Mouse (Mus musculus) T-cell, adult 2 months (primary cell): ENCODE data around the gene Pkn1.

Source experiments
- DNase-seq: peaks from one replicate; pipeline ENCODE4 v3.0.0; 2022; ENCODE audit warnings: low spot score

The Pkn1 gene

GRCm38 (mm10) chr8:83724697-83725482 is 25.9 kb upstream of the Pkn1 start:
- peak; percentile 85 for DNase-seq

GRCm38 (mm10) chr8:83723447-83724083 is 24.6 kb upstream of the Pkn1 start:
- no peak for DNase-seq

GRCm38 (mm10) chr8:83722631-83723030 is 23.7 kb upstream of the Pkn1 start:
- DNase-seq: no peak

GRCm38 (mm10) chr8:83721405-83722025 is 22.5 kb upstream of the Pkn1 start:
- DNase-seq: no peak

- no peak for DNase-seq
Measured at GRCm38 (mm10) chr8:83719693-83720092, 20.7 kb upstream of the Pkn1 start.

- no peak for DNase-seq
Measured at GRCm38 (mm10) chr8:83719048-83719447, 20.1 kb upstream of the Pkn1 start.

GRCm38 (mm10) chr8:83716563-83716962 is 17.6 kb upstream of the Pkn1 start:
- DNase-seq: no peak

GRCm38 (mm10) chr8:83715771-83716170 is 16.8 kb upstream of the Pkn1 start:
- no peak for DNase-seq

GRCm38 (mm10) chr8:83715031-83715690 is 16.2 kb upstream of the Pkn1 start, which contains the start of gene Ddx39:
TSS of gene Ddx39 (plus strand) at chr8:83715177.
- DNase-seq: peak; percentile 99

- DNase-seq: no peak
Measured at GRCm38 (mm10) chr8:83714676-83715030, 15.7 kb upstream of the Pkn1 start.

GRCm38 (mm10) chr8:83707554-83707953 is 8.6 kb upstream of the Pkn1 start:
- no peak for DNase-seq

- DNase-seq: no peak
Measured at GRCm38 (mm10) chr8:83706411-83706810, 7.4 kb upstream of the Pkn1 start.

- DNase-seq: no peak
Measured at GRCm38 (mm10) chr8:83703426-83703825, 4.4 kb upstream of the Pkn1 start.

GRCm38 (mm10) chr8:83700423-83701085 is 1.6 kb upstream of the Pkn1 start:
- DNase-seq: no peak

- peak; percentile 54 for DNase-seq
Measured at GRCm38 (mm10) chr8:83699566-83699965, 587 bp upstream of the Pkn1 start.

GRCm38 (mm10) chr8:83698291-83698660 is 703 bp downstream of the Pkn1 start:
- DNase-seq: peak; percentile 84

- no peak for DNase-seq
Measured at GRCm38 (mm10) chr8:83697374-83698220, 1.4 kb downstream of the Pkn1 start.

- peak; percentile 68 for DNase-seq
Measured at GRCm38 (mm10) chr8:83695351-83696106, 3.5 kb downstream of the Pkn1 start.

GRCm38 (mm10) chr8:83694369-83695160 is 4.4 kb downstream of the Pkn1 start:
- DNase-seq: no peak
